Mouse (Mus musculus) MEL (cell line): ENCODE data around the gene Tedc1. TPM values are rescaled to one million over a fixed set of nuclear protein-coding genes. Genes with fewer than 3 reads are reported as not detected.

Experiments
- DNase-seq: peaks from one replicate; pipeline ENCODE4 v3.0.0; 2011; ENCODE audit warnings: low read depth, low spot score
- H3K27ac ChIP-seq: 2 replicates; pipeline ENCODE4 v1.5.1; 2012; ENCODE audit warnings: low read depth, mild to moderate bottlenecking, control low read depth, low read length, moderate library complexity; ENCODE audit not compliant: control insufficient read depth
- H3K27me3 ChIP-seq, 2 experiments: fragments of 150-350 bp in 1 of 2; sonication (generic) in 1 of 2; 2 replicates each; pipeline ENCODE4 v1.6.1; 2012; ENCODE audit warnings: low read length in 2 of 2, mild to moderate bottlenecking in 2 of 2, improper control_type of control experiment in 1 of 2, moderate library complexity in 1 of 2; ENCODE audit not compliant: insufficient read depth in 2 of 2, control insufficient read depth in 1 of 2
- H3K36me3 ChIP-seq, 2 experiments: 2 replicates each; pipeline ENCODE4 v1.6.1; 2012 to 2014; ENCODE audit warnings: low read length in 2 of 2, improper control_type of control experiment in 1 of 2, inconsistent platforms in 1 of 2, mild to moderate bottlenecking in 1 of 2; ENCODE audit not compliant: insufficient read depth in 2 of 2, control insufficient read depth in 1 of 2
- H3K4me1 ChIP-seq, 2 experiments: fragments of 150-350 bp in 1 of 2; sonication (generic) in 1 of 2; 2 replicates each; pipeline ENCODE4 v1.6.1; 2012; ENCODE audit warnings: low read length in 2 of 2, improper control_type of control experiment in 1 of 2, mild to moderate bottlenecking in 1 of 2; ENCODE audit not compliant: insufficient read depth in 2 of 2, control insufficient read depth in 1 of 2
- H3K4me3 ChIP-seq, 2 experiments: fragments of 150-350 bp in 1 of 2; sonication (generic) in 1 of 2; 2 replicates each; pipeline ENCODE4 v1.5.1; 2012; ENCODE audit warnings: low read depth in 2 of 2, low read length in 2 of 2, mild to moderate bottlenecking in 2 of 2, moderate library complexity in 2 of 2, control low read depth in 1 of 2, improper control_type of control experiment in 1 of 2; ENCODE audit not compliant: control insufficient read depth in 1 of 2, insufficient read depth in 1 of 2
- H3K79me2 ChIP-seq: 2 replicates; pipeline ENCODE4 v1.6.1; 2012; ENCODE audit warnings: mild to moderate bottlenecking, low read length, moderate library complexity; ENCODE audit not compliant: control insufficient read depth, poor library complexity, insufficient read depth
- H3K9ac ChIP-seq: 2 replicates; pipeline ENCODE4 v1.6.1; 2012; ENCODE audit warnings: low read depth, mild to moderate bottlenecking, control low read depth, low read length, moderate library complexity; ENCODE audit not compliant: control insufficient read depth, poor library complexity, severe bottlenecking
- H3K9me3 ChIP-seq: fragments of 150-350 bp; sonication (generic); replicated peaks from 2 replicates; pipeline ENCODE4 v1.6.1; 2012; ENCODE audit warnings: mild to moderate bottlenecking, low read length, improper control_type of control experiment, moderate library complexity; ENCODE audit not compliant: insufficient read depth
- CTCF ChIP-seq, 3 experiments: IDR thresholded peaks in 2 of 3; conservative IDR thresholded peaks in 1 of 3; 2 replicates each; pipeline ENCODE4 v1.5.1; 2011 to 2012; ENCODE audit warnings: low read length in 3 of 3, low read depth in 2 of 3, mild to moderate bottlenecking in 2 of 3, improper control_type of control experiment in 1 of 3, inconsistent platforms in 1 of 3, mixed read lengths in 1 of 3, moderate library complexity in 1 of 3; ENCODE audit not compliant: control insufficient read depth in 1 of 3, insufficient read depth in 1 of 3, poor library complexity in 1 of 3, severe bottlenecking in 1 of 3
- ETS1 ChIP-seq: IDR thresholded peaks from 2 replicates; pipeline ENCODE4 v1.6.1; 2012; ENCODE audit warnings: low read depth, mild to moderate bottlenecking, inconsistent platforms, low read length, improper control_type of control experiment, moderate library complexity
- GABPA ChIP-seq: IDR thresholded peaks from 2 replicates; pipeline ENCODE4 v1.6.1; 2012; ENCODE audit warnings: low read depth, mild to moderate bottlenecking, inconsistent platforms, low read length, improper control_type of control experiment, moderate library complexity
- GATA1 ChIP-seq: IDR thresholded peaks from 2 replicates; pipeline ENCODE4 v1.6.1; 2011; ENCODE audit warnings: low read depth, low read length, improper control_type of control experiment
- HCFC1 ChIP-seq: IDR thresholded peaks from 2 replicates; pipeline ENCODE4 v1.6.1; 2012; ENCODE audit warnings: low read depth, mild to moderate bottlenecking, inconsistent platforms, low read length, improper control_type of control experiment, moderate library complexity
- JUND ChIP-seq: IDR thresholded peaks from 2 replicates; pipeline ENCODE4 v1.6.1; 2011; ENCODE audit warnings: low read depth, mild to moderate bottlenecking, improper control_type of control experiment, low read length
- MAFK ChIP-seq: IDR thresholded peaks from 2 replicates; pipeline ENCODE4 v1.6.1; 2011; ENCODE audit warnings: low read depth, mild to moderate bottlenecking, low read length, improper control_type of control experiment, borderline replicate concordance
- MYC ChIP-seq: IDR thresholded peaks from 2 replicates; pipeline ENCODE4 v1.6.1; 2011; ENCODE audit warnings: low read depth, mild to moderate bottlenecking, low read length, improper control_type of control experiment, moderate library complexity
- NELFE ChIP-seq: IDR thresholded peaks from 2 replicates; pipeline ENCODE4 v1.6.1; 2011; ENCODE audit warnings: low read depth, low read length, improper control_type of control experiment
- NRF1 ChIP-seq: IDR thresholded peaks from 2 replicates; pipeline ENCODE4 v1.6.1; 2014; ENCODE audit warnings: low read depth, mild to moderate bottlenecking, inconsistent platforms, low read length, improper control_type of control experiment, moderate library complexity; ENCODE audit not compliant: poor library complexity, insufficient read depth, severe bottlenecking
- POLR2AphosphoS5 ChIP-seq: IDR thresholded peaks from 2 replicates; pipeline ENCODE4 v1.6.1; 2012; ENCODE audit warnings: low read depth, borderline replicate concordance, mild to moderate bottlenecking, inconsistent platforms, low read length, moderate library complexity, mixed read lengths
- RCOR1 ChIP-seq: IDR thresholded peaks from 2 replicates; pipeline ENCODE4 v1.6.1; 2012; ENCODE audit warnings: low read depth, mild to moderate bottlenecking, inconsistent platforms, low read length, improper control_type of control experiment
- SMC3 ChIP-seq: IDR thresholded peaks from 2 replicates; pipeline ENCODE4 v1.6.1; 2011; ENCODE audit warnings: low read depth, low read length, improper control_type of control experiment
- ZC3H11A ChIP-seq: IDR thresholded peaks from 2 replicates; pipeline ENCODE4 v1.6.1; 2012; ENCODE audit warnings: low read depth, mild to moderate bottlenecking, inconsistent platforms, low read length, improper control_type of control experiment
- ZNF384 ChIP-seq: IDR thresholded peaks from 2 replicates; pipeline ENCODE4 v1.6.1; 2012; ENCODE audit warnings: low read depth, mild to moderate bottlenecking, inconsistent platforms, low read length, improper control_type of control experiment
- polyA plus RNA-seq, 2 experiments: library from polyadenylated mRNA; stranded (reverse) in 1 of 2; unstranded in 1 of 2; fragments of >175 nt in 1 of 2; fragments of >200 nt in 1 of 2; gene quantifications; 2 replicates each; pipeline versions ENCODE4 v1.2.1 to v1.2.4; 2012; ENCODE audit warnings: low replicate concordance in 2 of 2, low read depth in 1 of 2; ENCODE audit not compliant: insufficient read length in 2 of 2, insufficient read depth in 1 of 2, missing spikeins in 1 of 2
- total RNA-seq: library from RNA; depleted of rRNA; stranded (reverse); fragments of 300-350 nt; gene quantifications from 2 replicates; pipeline ENCODE4 v1.2.3, GENCODE M21; 2012

Tedc1 gene
- total and polyA plus RNA-seq, 3 experiments, result 50.7 to 74.7 TPM; not detected in 1

DNA sequence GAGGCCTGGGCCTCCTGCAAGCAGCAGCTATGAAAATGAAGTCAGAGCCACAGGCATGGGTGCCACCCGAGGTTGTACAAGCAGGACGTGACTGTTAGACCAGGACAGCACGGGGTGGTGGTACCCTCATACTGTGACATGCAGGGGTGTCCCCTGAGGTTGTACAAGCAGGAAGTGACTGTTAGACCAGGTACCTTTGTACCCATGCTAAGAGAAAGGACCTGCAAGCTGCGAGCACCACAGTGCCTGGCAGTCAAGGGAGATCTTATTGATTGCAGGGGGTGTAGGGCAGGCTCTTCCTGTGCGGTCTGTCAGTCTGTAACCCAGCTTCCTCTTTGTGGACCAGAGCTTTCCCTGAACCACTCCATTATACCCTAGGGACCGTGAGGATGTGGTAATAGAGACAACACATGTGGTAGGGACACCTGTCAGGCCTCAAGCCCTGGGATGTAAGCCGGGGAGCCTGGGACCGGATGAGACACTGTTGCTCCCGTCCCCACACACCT lies 11.9 kb downstream of the Tedc1 start:
- TF ChIP-seq ZC3H11A, result no peak
- TF ChIP-seq NRF1, result no peak
- no peak for TF ChIP-seq RCOR1
- TF ChIP-seq MAFK, result no peak
- TF ChIP-seq JUND, result no peak
- no peak for TF ChIP-seq NELFE
- no peak for TF ChIP-seq GABPA
- no peak for TF ChIP-seq ZNF384
- TF ChIP-seq POLR2AphosphoS5, result no peak
- TF ChIP-seq MYC, result no peak
- no peak for TF ChIP-seq GATA1
- TF ChIP-seq CTCF (IDR thresholded peaks at IDR 0.05 in 2 of 3, conservative IDR thresholded peaks at IDR 0.05 in 1 of 3; ENCODE audit: control insufficient read depth in 1 of 3, insufficient read depth in 1 of 3, low read depth in 2 of 3, low read length in 3 of 3, poor library complexity in 1 of 3, severe bottlenecking in 1 of 3), result no peak
- TF ChIP-seq HCFC1, result no peak
- no peak for TF ChIP-seq ETS1
- no peak for TF ChIP-seq SMC3
- Histone ChIP-seq H3K4me1 (no peaks in the 10 kb centered on the region), H3K27me3 (no peaks in the 10 kb centered on the region), H3K36me3 (no peaks in the 10 kb centered on the region), H3K79me2 (no peaks in the 10 kb centered on the region), H3K4me3 (no peak overlapping the region), H3K9ac (no peak overlapping the region), H3K9me3 (no peaks in the 10 kb centered on the region), H3K27ac (no peak overlapping the region)
- no peak for DNase-seq

DNA sequence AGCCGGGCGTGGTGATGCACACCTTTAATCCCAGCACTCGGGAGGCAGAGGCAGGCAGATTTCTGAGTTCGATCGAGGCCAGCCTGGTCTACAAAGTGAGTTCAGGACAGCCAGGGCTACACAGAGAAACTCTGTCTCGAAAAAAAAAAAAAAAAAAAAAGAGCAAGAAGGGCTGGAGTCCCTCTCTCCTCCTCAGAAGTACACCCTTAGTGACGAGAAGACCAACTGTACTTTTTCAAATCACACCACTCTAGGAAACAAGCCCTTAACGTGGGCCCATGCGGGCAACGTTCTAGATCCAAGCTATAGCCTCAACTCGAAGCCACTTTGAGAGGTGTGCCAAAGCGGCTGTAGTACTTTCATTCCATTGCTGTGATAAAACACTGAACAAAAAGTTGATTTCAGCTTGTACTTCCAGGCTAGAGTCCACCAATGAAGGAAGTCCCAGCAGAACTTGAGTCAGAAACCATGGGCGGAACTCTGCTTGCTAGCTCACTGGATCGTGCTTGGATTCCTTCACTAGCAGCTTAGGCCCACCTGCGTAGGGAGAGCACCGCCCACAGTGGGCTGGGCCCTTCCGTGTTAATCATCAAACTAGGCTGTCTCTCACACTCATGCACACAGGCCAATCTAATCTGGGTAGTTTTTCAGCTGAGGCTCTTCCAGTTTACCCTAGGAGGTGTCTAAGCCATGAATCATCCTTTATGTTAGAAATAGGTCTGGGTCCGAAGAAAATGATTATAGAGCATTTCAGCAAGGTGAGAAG lies 20.9 kb downstream of the Tedc1 start:
- DNase-seq, result no peak
- Histone ChIP-seq H3K36me3 (no peaks in the 10 kb centered on the region), H3K4me3 (no peak overlapping the region), H3K27ac (no peak overlapping the region), H3K9me3 (no peaks in the 10 kb centered on the region), H3K27me3 (peaks cover 0 to 4% of the 10 kb centered on the region in 2 experiments; a peak in 2 of 4 replicates), H3K79me2 (no peaks in the 10 kb centered on the region), H3K9ac (no peak overlapping the region), H3K4me1 (no peaks in the 10 kb centered on the region)
- peak; percentile 73 for TF ChIP-seq ZNF384
- no peak for TF ChIP-seq MAFK
